Mouse (Mus musculus) cerebellum, adult 11 months (tissue): ENCODE results near the gene Eif4g2.

ENCODE experiments used
- DNase-seq: peaks from one replicate; pipeline ENCODE4 v3.0.0; 2022

The Eif4g2 gene

GRCm38 (mm10) chr7:111082822-111083732, at the start of gene Eif4g2:
Eif4g2 (minus strand) TSS chr7:111083030.
- peak; percentile 99 for DNase-seq

GRCm38 (mm10) chr7:111132596-111132995, 49.8 kb upstream of the Eif4g2 start:
- DNase-seq: no peak

GRCm38 (mm10) chr7:111126636-111127395, 44.0 kb upstream of the Eif4g2 start:
- DNase-seq: no peak

GRCm38 (mm10) chr7:111123761-111124546, 41.1 kb upstream of the Eif4g2 start:
- DNase-seq: no peak

GRCm38 (mm10) chr7:111122531-111123130, 39.8 kb upstream of the Eif4g2 start:
- peak; percentile 97 for DNase-seq

GRCm38 (mm10) chr7:111122084-111122530, 39.3 kb upstream of the Eif4g2 start:
- DNase-seq: no peak

GRCm38 (mm10) chr7:111121522-111121921, 38.7 kb upstream of the Eif4g2 start:
- no peak for DNase-seq

- DNase-seq: no peak
These were observed 26.7 kb upstream of the Eif4g2 start for GRCm38 (mm10) chr7:111109561-111109960.

- DNase-seq: no peak
These were observed 26.3 kb upstream of the Eif4g2 start for GRCm38 (mm10) chr7:111109161-111109560.

- no peak for DNase-seq
These were observed 15.4 kb upstream of the Eif4g2 start for GRCm38 (mm10) chr7:111098196-111098595.

GRCm38 (mm10) chr7:111095169-111095568, 12.3 kb upstream of the Eif4g2 start:
- DNase-seq: no peak

GRCm38 (mm10) chr7:111085153-111085552, 2.3 kb upstream of the Eif4g2 start:
- no peak for DNase-seq

- DNase-seq: no peak
These were observed 1.6 kb upstream of the Eif4g2 start for GRCm38 (mm10) chr7:111084443-111084842.

GRCm38 (mm10) chr7:111083733-111084120, 897 bp upstream of the Eif4g2 start:
- no peak for DNase-seq

GRCm38 (mm10) chr7:111082043-111082821, 598 bp downstream of the Eif4g2 start:
- peak; percentile 82 for DNase-seq

- DNase-seq: no peak
These were observed 2.0 kb downstream of the Eif4g2 start for GRCm38 (mm10) chr7:111080876-111081275.

GRCm38 (mm10) chr7:111080026-111080425, 2.8 kb downstream of the Eif4g2 start:
- DNase-seq: no peak

GRCm38 (mm10) chr7:111078271-111078670, 4.6 kb downstream of the Eif4g2 start:
- DNase-seq: no peak

- DNase-seq: no peak
These were observed 7.5 kb downstream of the Eif4g2 start for GRCm38 (mm10) chr7:111075288-111075687.

- no peak for DNase-seq
These were observed 10.4 kb downstream of the Eif4g2 start for GRCm38 (mm10) chr7:111072410-111072809.

- no peak for DNase-seq
These were observed 12.7 kb downstream of the Eif4g2 start for GRCm38 (mm10) chr7:111070167-111070496.
